Mouse (Mus musculus): ENCODE results near the gene Arrb1. TPM values are rescaled to one million over a fixed set of nuclear protein-coding genes. Genes with fewer than 3 reads are reported as not detected.

The Arrb1 gene
- total RNA-seq, 4 experiments from 2014 or later: 168 to 199 (median 184) TPM

DNA sequence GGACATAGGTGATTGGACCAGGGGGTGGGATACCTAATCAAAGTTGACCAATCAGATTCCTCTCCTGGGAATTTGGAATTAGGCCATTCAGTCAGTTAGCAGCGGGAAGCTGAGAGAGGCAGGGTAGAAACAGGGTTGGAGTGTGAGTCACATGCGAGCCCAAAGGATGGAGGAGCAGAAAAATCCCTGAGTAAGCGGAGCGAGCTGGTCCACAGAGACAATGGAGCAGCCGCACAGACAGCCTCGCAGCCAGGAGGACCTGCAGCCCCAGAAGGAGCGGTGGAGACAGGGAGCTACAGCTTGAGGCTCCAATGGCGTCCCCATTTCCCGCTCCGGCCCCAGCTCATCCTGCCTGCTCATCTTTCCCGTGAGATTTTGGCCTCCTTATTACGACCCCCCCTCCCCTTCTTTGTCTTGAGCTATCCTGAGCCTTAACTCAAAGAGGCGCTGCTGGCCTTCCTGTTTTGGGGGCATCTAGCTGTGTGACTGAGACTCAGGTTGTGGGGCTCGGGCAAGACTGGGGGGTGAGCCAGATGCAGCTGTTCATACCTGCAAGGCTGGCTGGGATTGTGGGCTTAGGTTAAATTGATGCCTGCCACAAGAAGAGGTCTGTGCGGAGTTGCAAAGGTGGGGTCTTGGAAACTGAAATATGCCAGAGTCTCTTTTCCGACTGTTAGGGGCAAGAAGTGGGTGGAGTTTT, 44.4 kb downstream of the Arrb1 start:
- peak in 1 of 2 experiments; percentile 58 for DNase-seq (ENCODE audit: low spot score in 2 of 2)

DNA sequence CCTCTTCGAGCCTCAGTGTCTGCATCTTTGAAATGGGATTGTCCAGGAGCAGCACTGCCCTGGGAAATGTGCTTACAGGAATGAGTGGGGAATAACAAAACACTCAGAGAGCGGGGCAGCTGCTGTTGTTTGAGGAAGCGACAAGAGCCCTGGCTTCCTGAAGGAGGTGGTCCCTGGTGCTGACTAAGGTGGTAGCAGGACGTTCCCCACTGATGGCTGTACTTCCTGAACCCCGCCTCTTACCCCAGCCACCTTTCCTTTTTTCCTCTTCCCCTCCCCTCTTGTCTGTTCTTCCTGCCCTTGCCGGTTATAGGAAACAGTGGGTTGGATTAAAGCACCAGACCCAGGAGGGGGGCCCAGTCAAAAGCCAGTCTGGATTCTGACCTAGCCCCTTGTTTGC, 45.0 kb downstream of the Arrb1 start:
- DNase-seq (ENCODE audit: low spot score in 2 of 2): no peak

DNA sequence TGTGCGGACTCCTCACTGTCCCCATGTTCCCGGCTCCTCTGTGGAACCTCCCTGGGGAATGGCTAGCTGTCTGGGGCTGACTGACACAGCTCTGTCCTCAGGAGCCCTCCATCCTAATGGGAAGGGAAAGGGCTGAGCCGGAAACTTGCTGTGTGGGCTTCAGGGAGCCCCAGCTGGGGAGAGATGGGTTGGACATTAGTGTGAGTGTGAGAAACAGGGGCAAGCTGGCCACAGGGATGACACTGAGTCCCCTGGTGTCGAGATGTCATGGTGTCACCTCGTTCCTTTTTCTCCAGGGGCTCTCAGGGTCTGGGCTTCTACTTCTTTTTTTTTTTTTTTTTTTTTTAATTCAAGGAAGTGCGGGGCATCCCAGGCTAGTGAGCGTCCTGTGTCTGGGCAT, 47.0 kb downstream of the Arrb1 start:
- DNase-seq (ENCODE audit: low spot score in 2 of 2): no peak

DNA sequence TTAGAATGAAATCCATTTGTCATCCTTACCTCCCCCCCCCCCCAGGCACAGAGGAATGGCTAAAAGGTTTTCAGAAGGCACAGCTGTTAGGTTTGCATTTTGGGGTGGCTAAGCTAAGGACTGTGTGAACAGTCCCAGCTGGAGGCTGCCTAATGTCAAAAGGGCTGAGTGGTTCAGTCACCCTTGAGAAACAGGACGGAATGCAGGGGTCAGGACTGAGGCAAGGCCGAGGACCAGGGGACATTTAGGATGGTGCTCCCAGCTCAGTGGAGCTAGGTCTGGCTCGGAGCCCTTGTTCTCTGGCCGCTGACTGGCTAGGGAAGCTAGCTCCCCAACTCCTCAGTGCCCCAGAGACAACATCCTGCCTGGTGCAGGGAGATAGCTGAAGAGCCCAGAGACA, 47.6 kb downstream of the Arrb1 start:
- DNase-seq (ENCODE audit: low spot score in 2 of 2): no peak

DNA sequence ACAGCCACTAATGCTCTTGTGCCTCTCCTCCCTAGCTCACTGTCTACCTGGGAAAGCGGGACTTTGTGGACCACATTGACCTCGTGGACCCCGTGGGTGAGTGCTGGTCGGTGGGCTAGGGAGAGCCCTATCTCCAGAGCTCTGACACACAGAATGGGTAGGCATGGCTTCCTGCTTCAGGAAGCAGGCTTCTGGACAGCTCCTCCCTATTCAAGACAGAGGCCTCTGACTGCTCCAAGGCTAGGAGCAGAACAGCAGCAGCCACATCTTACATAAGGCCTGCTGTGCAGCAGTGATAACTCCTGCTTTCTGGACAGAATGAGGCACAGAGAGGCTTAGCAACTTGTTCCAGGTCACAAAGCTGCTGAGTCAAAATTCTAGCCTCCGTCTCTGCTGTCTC, 48.4 kb downstream of the Arrb1 start:
- no peak for DNase-seq (ENCODE audit: low spot score in 2 of 2)

DNA sequence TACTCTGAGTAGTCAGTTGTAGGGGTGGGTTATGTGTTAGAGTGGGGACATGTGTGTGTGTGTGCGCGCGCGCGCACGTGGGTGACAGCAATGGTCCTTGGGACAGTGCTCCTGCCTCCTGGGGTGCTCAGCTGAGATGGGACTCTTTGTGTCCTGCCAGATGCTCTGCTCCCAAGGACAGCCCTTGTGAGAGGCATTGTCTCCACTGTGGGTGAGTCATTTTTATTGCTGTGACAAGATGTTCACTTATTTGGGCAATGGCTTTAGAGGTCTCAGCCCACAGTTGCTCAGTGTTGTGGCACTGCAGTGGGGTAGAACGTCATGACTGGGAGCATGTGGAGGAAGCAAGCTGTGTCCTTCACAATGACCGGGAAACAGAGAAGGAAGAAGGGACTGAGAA, 50.7 kb downstream of the Arrb1 start:
- no peak for DNase-seq (ENCODE audit: low spot score in 2 of 2)

DNA sequence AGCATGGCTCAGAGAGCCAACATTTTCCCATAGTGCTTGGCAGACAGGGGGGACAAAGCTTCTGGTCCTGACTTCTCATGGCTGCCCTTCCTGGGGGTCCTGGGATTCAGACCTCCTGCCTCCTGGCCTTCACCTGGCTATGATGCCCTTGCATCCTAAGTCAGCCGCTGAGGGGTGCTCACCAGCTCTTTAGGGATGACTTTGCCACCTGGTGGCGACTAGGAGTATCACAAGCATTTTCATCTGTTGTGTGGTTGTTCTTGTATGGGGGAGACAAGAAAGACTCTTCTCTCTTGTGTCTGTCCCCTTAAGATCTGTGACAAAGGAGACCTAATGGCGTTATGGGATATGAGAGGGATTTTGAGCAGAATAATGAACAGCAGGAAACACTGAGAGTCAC, 54.8 kb downstream of the Arrb1 start:
- DNase-seq (ENCODE audit: low spot score in 2 of 2): peak; percentile 40 to 41

DNA sequence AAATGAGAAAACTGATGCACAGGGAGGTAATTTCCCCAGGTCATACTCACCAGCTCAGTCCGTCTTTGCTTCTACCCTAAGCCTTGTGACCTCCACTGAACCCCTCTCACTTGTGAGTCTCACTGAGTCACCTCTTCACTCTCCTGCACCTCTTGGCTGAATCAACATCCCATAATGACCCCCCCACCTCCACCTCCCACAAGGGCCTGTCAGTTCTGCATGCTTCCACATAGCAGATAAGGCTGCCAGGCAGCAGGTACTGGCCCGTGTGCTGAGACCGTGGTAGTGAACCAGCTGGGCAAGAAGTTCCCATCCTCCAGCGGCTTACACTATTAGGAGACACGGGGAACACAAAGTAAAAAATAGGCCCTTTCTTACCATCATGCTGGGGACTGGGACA, 55.4 kb downstream of the Arrb1 start:
- no peak for DNase-seq (ENCODE audit: low spot score in 2 of 2)

DNA sequence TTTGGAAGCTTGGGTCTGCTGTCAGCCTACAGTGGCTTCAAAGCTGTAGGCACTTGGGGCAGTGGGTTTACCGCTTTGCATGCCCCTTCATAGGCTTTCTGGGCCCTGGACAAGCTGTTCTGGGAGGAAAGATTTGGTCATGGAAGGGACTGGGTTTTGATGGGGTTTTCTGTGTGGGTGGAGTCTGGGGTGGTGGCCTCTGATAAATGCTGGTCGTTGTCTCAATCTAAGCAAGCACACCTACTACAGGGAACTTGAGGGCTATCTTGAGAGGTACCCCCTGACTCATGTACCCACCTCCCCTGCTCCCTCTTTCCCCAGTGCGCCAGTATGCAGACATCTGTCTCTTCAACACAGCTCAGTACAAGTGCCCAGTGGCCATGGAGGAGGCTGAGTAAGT, 57.4 kb downstream of the Arrb1 start:
- no peak for DNase-seq (ENCODE audit: low spot score in 2 of 2)

DNA sequence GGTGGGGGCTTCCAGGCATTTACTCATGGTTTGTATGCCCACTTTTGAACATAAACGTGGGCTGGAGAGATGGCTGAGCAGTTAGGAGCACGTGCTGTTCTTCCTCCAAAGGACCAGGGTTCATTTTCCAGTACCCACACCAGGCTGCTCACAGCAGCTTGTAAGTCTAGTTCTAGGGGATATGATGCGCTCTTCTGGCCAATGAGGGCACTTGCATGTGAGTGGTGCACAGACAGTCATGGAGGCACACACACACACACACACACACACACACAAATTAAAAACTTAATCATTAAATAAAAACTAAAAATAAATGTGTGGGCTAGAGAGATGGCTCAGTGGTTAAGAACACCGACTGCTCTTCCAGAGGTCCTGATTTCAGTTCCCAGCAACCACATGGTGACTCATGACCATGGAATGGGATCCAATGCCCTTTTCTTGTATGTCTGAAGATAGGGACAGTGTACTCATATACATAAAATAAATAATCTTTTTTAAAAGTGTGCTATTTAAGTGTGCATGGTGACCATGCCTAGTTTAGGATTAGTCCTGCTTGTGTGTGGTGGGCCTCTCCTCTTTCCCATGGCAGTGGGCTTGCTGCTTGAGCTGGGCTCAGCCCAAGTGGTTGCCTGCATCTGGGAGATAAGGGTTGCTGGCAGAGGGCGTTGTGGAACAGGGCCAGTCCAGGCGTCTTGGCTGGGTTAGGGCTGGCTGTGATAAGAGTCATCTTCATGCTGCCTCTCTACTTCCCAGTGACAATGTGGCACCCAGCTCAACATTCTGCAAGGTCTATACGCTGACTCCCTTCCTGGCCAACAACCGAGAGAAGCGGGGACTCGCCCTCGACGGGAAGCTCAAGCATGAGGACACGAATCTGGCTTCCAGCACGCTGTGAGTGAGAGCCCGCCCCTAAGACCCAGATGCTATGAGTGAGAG, 58.9 kb downstream of the Arrb1 start:
- no peak for DNase-seq (ENCODE audit: low spot score in 2 of 2)

DNA sequence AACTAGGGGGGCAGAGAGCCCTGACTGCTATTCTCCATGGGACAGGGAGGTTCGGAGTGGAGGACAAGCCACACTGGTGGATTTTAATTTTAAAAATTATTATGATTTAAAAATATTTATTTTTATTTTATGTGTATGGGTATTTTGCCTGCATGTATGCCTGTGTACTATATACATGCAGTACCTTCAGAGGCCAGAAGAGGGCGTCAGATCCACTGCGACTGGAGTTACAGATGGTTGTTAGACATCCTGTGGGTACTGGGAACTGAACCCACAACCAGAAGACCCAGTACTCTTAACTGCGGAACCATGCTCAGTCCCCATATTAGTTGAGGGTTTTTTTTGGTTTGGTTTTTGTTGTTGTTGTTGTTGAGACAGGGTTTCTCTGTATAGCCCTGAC, 63.5 kb downstream of the Arrb1 start:
- no peak for DNase-seq (ENCODE audit: low spot score in 2 of 2)

DNA sequence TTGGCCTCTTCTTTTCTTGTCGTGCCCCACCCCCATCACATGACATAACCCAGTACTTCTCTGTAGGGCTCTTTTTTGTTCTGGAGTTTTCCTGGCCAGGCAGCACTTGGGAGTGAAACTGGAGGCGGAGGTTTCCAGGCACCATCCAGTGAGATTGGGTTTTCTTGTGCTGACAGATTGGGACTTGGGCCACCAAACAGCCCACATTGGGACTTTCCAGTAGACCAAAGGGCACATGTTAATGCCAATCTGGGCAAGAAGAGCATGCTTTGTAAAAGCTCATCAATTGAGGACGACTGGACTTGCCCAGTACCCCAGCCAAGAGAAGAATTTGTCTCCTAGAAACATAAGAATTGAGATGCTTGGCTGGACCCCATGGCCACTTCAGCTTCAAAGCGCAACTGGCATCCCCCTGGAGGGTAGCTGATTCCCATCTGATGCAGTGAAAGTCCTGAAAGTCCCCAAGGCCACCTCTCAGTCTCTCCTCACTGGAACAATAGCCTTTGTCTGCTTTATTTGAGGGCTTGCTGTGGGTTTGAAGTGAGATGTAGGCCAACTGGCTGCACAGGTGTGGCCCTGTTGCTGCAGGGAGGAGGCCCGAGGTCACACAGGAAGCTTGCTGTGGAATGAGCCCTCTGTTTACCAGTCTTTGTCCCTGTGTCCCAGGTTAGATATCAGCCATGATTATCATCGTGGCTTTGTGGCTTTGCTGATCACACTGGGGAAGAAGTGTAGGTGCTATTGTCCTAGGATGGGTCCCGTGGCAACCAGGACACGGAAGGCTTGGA, 68.8 kb downstream of the Arrb1 start:
- no peak for DNase-seq (ENCODE audit: low spot score in 2 of 2)

DNA sequence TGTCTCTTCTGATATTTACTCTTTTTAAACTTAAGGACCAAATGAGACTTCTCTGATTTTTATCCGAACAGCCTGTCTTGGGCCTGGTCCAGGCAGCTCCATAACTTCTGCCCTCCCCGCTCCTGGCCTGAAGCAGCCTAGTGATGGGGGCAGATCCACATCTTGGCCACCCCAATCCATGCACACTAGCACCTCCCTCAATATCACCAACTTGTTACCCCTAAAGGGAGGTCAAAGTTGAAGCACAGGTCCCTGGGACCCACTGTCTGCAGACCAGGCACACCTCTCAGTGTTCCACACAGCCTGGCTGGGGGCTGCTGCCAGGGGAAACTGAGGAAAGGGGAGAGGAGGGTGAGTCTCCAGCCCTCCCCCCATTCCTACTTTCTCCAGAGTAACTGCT, 69.8 kb downstream of the Arrb1 start:
- DNase-seq (ENCODE audit: low spot score in 2 of 2): no peak

DNA sequence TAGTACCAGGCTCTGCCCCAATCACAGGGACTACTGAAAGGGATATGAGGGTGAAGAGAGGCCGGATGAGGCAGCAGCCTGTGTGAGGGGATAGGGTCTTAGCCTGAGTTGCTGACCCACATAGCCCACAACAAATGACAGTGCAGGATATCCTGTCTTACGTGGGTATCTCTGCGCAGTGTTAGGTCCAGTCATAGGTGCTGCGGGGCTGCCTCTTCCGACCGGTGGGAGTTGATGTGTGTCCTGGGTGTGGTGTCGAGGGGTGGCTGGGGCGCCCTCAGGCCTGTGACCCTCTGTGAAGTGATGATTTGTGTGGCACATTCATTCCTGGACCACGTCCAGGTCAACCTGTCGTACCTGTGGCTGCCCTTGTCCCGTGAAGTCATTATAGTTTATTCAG, 71.0 kb downstream of the Arrb1 start:
- DNase-seq (ENCODE audit: low spot score in 2 of 2): no peak

DNA sequence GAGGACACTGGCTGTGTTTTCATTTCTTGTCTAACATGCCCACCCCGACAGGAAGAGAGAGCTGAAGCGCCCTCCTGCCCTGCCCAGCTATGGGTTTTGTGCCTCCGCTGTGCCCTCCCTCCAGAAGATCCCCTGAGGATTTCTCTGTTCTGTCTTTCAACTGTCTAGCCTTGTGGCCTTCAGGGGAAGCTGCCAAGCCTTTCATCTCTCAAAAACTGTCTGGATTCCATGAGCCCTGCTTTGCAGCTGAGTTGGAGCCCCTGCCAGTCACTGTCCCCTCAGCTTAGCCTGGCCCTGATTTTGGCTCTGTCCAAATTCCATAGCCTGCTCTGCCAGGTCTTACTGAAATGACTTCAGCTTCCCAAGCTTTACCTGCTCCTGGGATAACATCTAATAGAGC, 71.5 kb downstream of the Arrb1 start:
- DNase-seq (ENCODE audit: low spot score in 2 of 2): no peak

DNA sequence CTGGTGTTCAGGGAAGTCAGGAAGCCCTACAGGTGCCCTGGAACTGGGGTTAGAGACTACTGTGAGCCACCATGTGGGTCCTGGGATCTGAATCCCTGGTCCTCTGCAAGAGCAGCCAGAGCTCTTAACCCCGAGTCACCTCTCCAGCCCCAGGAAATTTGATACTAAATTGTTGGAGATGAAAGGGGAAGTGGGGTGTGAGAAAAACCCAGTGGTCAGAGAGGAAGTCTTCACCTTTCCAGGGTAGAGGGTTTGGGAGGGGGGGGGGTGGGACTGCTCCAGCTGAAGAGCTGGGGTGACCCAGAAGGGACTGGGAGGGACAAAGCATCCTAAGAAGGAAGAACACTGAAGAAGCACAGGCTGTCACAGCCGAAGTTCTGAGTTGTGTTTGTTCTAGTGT, 72.4 kb downstream of the Arrb1 start:
- no peak for DNase-seq (ENCODE audit: low spot score in 2 of 2)

DNA sequence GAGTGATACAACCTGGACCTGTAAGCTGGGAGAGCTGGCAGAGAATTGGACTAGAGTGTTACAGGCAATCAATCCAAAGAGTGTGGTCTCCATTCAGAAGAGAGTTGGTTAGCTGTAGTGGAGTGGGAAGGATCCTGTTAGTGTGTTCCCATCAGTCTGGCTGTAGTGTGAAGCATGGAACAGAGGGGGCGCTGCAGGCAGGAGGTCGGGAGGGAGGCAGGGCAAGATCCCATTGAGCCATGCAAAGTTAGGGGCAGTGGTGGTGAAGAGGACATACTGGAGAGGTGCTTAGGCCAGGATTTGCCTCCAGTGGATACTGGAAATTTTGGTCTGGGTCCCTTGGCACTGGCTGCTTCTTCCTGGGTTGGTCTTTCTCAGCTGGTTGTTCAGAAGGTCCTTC, 83.0 kb downstream of the Arrb1 start:
- DNase-seq (ENCODE audit: low spot score in 2 of 2): no peak

DNA sequence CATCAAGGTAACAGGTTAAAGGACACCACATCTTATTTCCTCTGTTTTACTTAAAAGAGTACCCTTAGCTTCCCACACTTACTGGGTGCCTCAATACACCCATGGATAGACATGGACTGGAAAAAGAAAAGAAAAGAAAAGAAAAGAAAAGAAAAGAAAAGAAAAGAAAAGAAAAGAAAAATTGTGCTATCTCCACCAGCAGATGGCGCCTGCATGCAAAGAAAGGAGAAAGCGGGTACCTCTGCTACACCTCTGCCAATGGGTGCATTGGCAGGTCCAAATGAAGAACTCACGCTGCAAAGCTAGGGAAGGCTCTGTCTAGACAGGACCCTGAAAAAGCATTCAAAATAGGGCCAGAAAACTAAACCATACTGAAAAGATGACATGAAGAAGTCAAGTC, 83.6 kb downstream of the Arrb1 start:
- no peak for DNase-seq (ENCODE audit: low spot score in 2 of 2)

DNA sequence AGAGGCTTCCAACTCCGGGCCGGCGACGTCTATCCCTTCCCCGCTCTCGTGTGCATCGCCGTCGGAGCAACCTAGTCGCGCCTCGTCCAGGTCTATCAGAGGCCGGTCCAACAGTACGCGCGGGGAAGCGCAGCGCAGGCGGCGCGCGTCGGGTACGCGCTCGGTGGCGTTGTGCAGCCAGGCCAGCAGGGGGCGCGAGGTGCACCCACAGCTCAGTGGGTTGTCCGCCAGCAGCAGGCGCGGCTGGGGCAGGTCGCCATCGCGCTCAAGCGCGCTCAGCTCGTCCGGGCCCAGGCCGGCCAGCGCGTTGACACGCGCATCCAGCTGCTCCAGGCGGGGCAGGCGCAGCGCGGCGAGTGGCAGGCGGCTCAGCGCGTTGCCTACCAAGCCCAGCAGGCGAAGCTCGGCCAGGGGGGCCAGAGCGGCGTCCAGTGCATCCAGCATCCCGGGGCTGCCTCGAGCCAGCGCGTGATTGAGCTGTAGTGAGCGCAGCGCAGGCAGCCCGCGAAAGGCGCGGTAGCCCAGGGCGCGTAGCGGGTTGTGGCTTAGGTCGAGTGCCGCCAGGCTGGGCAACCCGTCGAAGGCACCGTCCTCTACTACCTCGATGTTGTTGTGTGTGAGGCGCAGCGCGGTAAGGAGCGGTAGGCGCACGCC, 90.6 kb downstream of the Arrb1 start:
- DNase-seq (ENCODE audit: low spot score in 2 of 2): peak; percentile 56 to 77

DNA sequence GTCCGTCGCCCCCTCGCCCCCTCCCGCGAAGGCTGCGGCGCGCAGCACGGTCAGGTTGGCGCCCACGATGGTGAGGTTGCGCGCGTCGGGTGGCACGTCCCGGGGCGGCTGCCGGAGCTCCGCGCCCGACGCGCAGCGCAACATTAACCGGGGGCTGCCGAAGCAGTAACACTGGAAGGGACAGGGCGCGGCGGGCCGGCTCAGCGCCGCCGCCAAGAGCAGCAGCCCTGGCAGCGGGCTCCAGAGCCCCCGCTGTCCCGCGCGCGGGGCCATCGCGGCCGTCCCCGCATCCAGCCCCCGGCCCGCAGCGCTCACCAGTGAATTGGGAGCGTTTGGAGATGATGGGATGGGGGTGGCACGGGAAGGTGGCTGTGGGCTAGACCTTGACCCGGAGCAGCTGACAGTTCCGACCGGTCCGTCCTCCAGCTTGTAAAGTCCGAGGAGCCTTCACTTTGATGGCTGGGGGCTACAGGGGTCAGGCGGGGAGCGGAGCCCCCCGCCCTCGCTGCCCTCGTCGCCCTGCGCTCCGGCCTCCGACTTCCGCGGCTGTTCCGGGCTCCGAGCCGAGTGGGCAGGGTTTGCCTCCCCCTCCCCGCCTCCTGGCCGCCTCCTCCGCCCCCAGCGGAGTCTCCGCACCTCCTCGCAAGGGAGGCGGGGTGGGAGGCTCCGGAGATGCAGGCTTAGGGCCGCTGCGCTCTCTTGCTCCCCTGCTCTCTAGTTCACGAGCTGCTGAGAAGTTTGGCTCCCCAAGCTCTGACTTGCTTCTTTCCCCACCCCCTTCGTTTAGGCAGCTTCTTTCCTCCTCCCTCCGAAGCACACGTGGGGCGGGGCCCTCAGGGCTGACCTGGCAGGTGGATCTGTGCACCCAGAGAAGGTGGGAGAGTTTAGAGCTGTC, 91.4 kb downstream of the Arrb1 start, which contains the start of gene Tpbgl:
Gene Tpbgl (minus strand): TSS at position 728 of the 895 bp plus-strand sequence.
- DNase-seq (ENCODE audit: low spot score in 2 of 2): no peak
